Mouse (Mus musculus) intestine, postnatal 0 days (tissue): Measurements from ENCODE around the gene Kcnh1. TPM values are rescaled to one million over a fixed set of nuclear protein-coding genes. Genes with fewer than 3 reads are reported as not detected.

Experiments used
- ATAC-seq: fragments of 200-750 bp; cut with Nextera tagmentation; 2 replicates; pipeline ENCODE4 v1.8.0; 2017; ENCODE audit warnings: mild to moderate bottlenecking, moderate TSS enrichment, moderate library complexity
- H3K27ac ChIP-seq: fragments of 300-500 bp; sonication (generic); 2 replicates; pipeline ENCODE4 v1.5.1; 2014; ENCODE audit warnings: mild to moderate bottlenecking, low read depth, low read length, moderate library complexity
- H3K27me3 ChIP-seq: fragments of 300-500 bp; sonication (generic); replicated peaks from 2 replicates; pipeline ENCODE4 v1.6.1; 2014; ENCODE audit warnings: low read length, mixed read lengths; ENCODE audit not compliant: control insufficient read depth, insufficient read depth
- H3K36me3 ChIP-seq: fragments of 300-500 bp; sonication (generic); 2 replicates; pipeline ENCODE4 v1.6.1; 2014; ENCODE audit warnings: mild to moderate bottlenecking, moderate library complexity; ENCODE audit not compliant: control insufficient read depth, insufficient read depth
- H3K4me1 ChIP-seq: fragments of 300-500 bp; sonication (generic); replicated peaks from 2 replicates; pipeline ENCODE4 v1.6.1; 2014; ENCODE audit warnings: antibody characterized with exemption, low read length, mixed read lengths; ENCODE audit not compliant: control insufficient read depth, insufficient read depth
- H3K4me2 ChIP-seq: fragments of 300-500 bp; sonication (generic); replicated peaks from 2 replicates; pipeline ENCODE4 v1.6.1; 2014; ENCODE audit warnings: low read depth, mild to moderate bottlenecking, moderate library complexity
- H3K4me3 ChIP-seq: fragments of 300-500 bp; sonication (generic); 2 replicates; pipeline ENCODE4 v1.5.1; 2014; ENCODE audit warnings: low read depth, low read length
- H3K9ac ChIP-seq: fragments of 300-500 bp; sonication (generic); 2 replicates; pipeline ENCODE4 v1.6.1; 2014; ENCODE audit warnings: mild to moderate bottlenecking, low read depth, low read length
- H3K9me3 ChIP-seq: fragments of 300-500 bp; sonication (generic); 2 replicates; pipeline ENCODE4 v1.6.1; 2016; ENCODE audit warnings: mixed run types; ENCODE audit not compliant: control insufficient read depth
- CTCF ChIP-seq: sonication (generic); IDR thresholded peaks from 2 replicates; pipeline ENCODE4 v1.5.1; 2016; ENCODE audit warnings: low read depth, mild to moderate bottlenecking, control low read depth, antibody characterized with exemption, moderate library complexity
- WGBS: fragments of 180-500 bp; shearing (Covaris S2); extraction: QIAGEN DNeasy Blood & Tissue Kit; methylation state at CpG from one replicate; pipeline ENCODE4 v1.1.7; 2014; 5-methylcytosine and 5-hydroxymethylcytosine counted together
- polyA plus RNA-seq: library from polyadenylated mRNA; unstranded; fragments of >200 nt; fragmentation: Nextera tagmentation; extraction: Ambion mirVana; gene quantifications from 2 replicates; pipeline ENCODE4 v1.2.1, GENCODE M21; 2015

Kcnh1 gene
- polyA plus RNA-seq, 1 experiment from 2014 or later: 0.69 TPM

GRCm38 (mm10) chr1:192533016-192533415 is 342.4 kb downstream of the Kcnh1 start:
- H3K27ac ChIP-seq: no peak overlapping the region
- ATAC-seq: no peak

GRCm38 (mm10) chr1:192536440-192536839 is 345.9 kb downstream of the Kcnh1 start:
- ATAC-seq: no peak
- TF ChIP-seq CTCF: no peak
- H3K9me3 ChIP-seq: no peaks in the 10 kb centered on the region
- WGBS: 47% methylated on average over 1 of the region's 1 CpGs
- no peaks in the 10 kb centered on the region for H3K36me3 ChIP-seq
- H3K4me1 ChIP-seq: no peaks in the 10 kb centered on the region
- H3K4me3 ChIP-seq: no peak overlapping the region
- H3K9ac ChIP-seq: no peak overlapping the region
- H3K27ac ChIP-seq: no peak overlapping the region
- H3K27me3 ChIP-seq: no peaks in the 10 kb centered on the region
- H3K4me2 ChIP-seq: no peak overlapping the region

More at GRCm38 (mm10) chr1:192533016-192533415, 342.4 kb downstream of the Kcnh1 start:
- Histone ChIP-seq H3K36me3 (no peaks in the 10 kb centered on the region), H3K27me3 (no peaks in the 10 kb centered on the region), H3K4me1 (no peaks in the 10 kb centered on the region), H3K9ac (no peak overlapping the region), H3K4me3 (no peak overlapping the region), H3K4me2 (no peak overlapping the region), H3K9me3 (no peaks in the 10 kb centered on the region)
- no peak for TF ChIP-seq CTCF

GRCm38 (mm10) chr1:192537169-192537568 is 346.6 kb downstream of the Kcnh1 start:
- TF ChIP-seq CTCF: no peak
- 70% methylated on average over 7 of the region's 7 CpGs for WGBS
- H3K4me3 ChIP-seq: no peak overlapping the region
- no peaks in the 10 kb centered on the region for H3K36me3 ChIP-seq
- no peak overlapping the region for H3K27ac ChIP-seq
- no peak overlapping the region for H3K4me2 ChIP-seq
- no peaks in the 10 kb centered on the region for H3K27me3 ChIP-seq
- H3K9ac ChIP-seq: no peak overlapping the region
- no peaks in the 10 kb centered on the region for H3K9me3 ChIP-seq
- no peak for ATAC-seq
- H3K4me1 ChIP-seq: no peaks in the 10 kb centered on the region

GRCm38 (mm10) chr1:192542093-192542492 is 351.5 kb downstream of the Kcnh1 start:
- no peak for TF ChIP-seq CTCF
- no peak overlapping the region for H3K9ac ChIP-seq
- no peak overlapping the region for H3K4me3 ChIP-seq
- no peak overlapping the region for H3K4me2 ChIP-seq
- H3K27ac ChIP-seq: no peak overlapping the region
- 74% methylated on average over 2 of the region's 2 CpGs for WGBS
- no peaks in the 10 kb centered on the region for H3K36me3 ChIP-seq
- H3K27me3 ChIP-seq: no peaks in the 10 kb centered on the region
- no peak for ATAC-seq
- H3K4me1 ChIP-seq: no peaks in the 10 kb centered on the region
- no peaks in the 10 kb centered on the region for H3K9me3 ChIP-seq

GRCm38 (mm10) chr1:192543686-192544085 is 353.1 kb downstream of the Kcnh1 start:
- no peak overlapping the region for H3K27ac ChIP-seq
- H3K4me3 ChIP-seq: no peak overlapping the region
- no peaks in the 10 kb centered on the region for H3K4me1 ChIP-seq
- no peak for ATAC-seq
- H3K4me2 ChIP-seq: no peak overlapping the region
- 85% methylated on average over 4 of the region's 4 CpGs for WGBS
- no peak overlapping the region for H3K9ac ChIP-seq
- TF ChIP-seq CTCF: no peak
- no peaks in the 10 kb centered on the region for H3K27me3 ChIP-seq
- no peaks in the 10 kb centered on the region for H3K9me3 ChIP-seq
- H3K36me3 ChIP-seq: no peaks in the 10 kb centered on the region

GRCm38 (mm10) chr1:192544091-192544490 is 353.5 kb downstream of the Kcnh1 start:
- WGBS: 75% methylated on average over 9 of the region's 9 CpGs
- TF ChIP-seq CTCF: no peak
- ATAC-seq: no peak
- Histone ChIP-seq H3K36me3 (no peaks in the 10 kb centered on the region), H3K4me3 (no peak overlapping the region), H3K27me3 (no peaks in the 10 kb centered on the region), H3K27ac (no peak overlapping the region), H3K9ac (no peak overlapping the region), H3K4me2 (no peak overlapping the region), H3K4me1 (no peaks in the 10 kb centered on the region), H3K9me3 (no peaks in the 10 kb centered on the region)

GRCm38 (mm10) chr1:192544901-192545300 is 354.3 kb downstream of the Kcnh1 start:
- H3K36me3 ChIP-seq: no peaks in the 10 kb centered on the region
- 72% methylated on average over 7 of the region's 7 CpGs for WGBS
- no peaks in the 10 kb centered on the region for H3K4me1 ChIP-seq
- H3K4me3 ChIP-seq: no peak overlapping the region
- TF ChIP-seq CTCF: no peak
- no peaks in the 10 kb centered on the region for H3K9me3 ChIP-seq
- H3K27ac ChIP-seq: no peak overlapping the region
- H3K9ac ChIP-seq: no peak overlapping the region
- H3K4me2 ChIP-seq: no peak overlapping the region
- no peak for ATAC-seq
- no peaks in the 10 kb centered on the region for H3K27me3 ChIP-seq
